ENCODE assay signal across 8 mouse cellular contexts in the genomic region with DNA sequence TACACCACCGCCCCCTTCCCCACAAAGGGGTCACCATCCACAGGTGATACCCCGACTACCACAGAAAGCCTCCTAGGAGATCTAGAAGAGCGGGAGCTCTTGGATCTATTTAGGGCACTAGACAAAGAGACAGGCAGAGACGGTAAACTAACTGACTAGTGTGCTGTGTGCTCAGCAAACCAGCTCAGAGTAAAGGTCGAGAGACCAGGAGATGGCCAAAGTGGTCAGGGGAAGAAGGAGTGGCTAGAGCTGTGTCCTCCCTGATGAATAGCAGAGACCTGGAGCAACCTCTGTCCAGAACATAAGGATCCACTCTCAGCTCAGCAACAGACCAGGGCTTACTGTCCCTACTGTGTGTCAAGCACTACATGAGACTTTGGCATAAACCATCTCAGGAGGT. TPM values are rescaled to one million over a fixed set of nuclear protein-coding genes. Genes with fewer than 3 reads are reported as not detected.
A peak's percentile ranks its signal among the peaks of the same experiment; 100 is the strongest.
DNase-seq lines count a peak whose midpoint lies in the region; ATAC-seq and TF ChIP-seq lines count a peak whose summit lies in the region.

Rbp1 (plus strand) TSS at position 306 of the 400 bp plus-strand sequence.

- no peaks in the 10 kb centered on the region for H3K36me3 ChIP-seq in heart, embryonic 11.5 days (ENCODE audit: control insufficient read depth, insufficient read depth, low read length)
- H3K36me3 ChIP-seq in hindbrain, embryonic 11.5 days (ENCODE audit: control insufficient read depth, insufficient read depth, low read length) = no peaks in the 10 kb centered on the region
- no peaks in the 10 kb centered on the region for H3K36me3 ChIP-seq in liver, embryonic 14.5 days (replicated peaks; ENCODE audit: control insufficient read depth, insufficient read depth, low read depth)

- H3K4me2 ChIP-seq in heart, embryonic 11.5 days = no peak within 1 kb of the TSS
- no peak within 1 kb of the TSS for H3K4me2 ChIP-seq in hindbrain, embryonic 11.5 days (replicated peaks; ENCODE audit: low read depth, low read length)
- H3K4me2 ChIP-seq in liver, embryonic 14.5 days (ENCODE audit: low read depth) = peak within 1 kb of the TSS; percentile 18

- H3K9me3 ChIP-seq in heart, embryonic 11.5 days (replicated peaks; ENCODE audit: control insufficient read depth, low read length) = no peaks in the 10 kb centered on the region
- no peaks in the 10 kb centered on the region for H3K9me3 ChIP-seq in hindbrain, embryonic 11.5 days (ENCODE audit: control insufficient read depth, low read length)
- no peaks in the 10 kb centered on the region for H3K9me3 ChIP-seq in liver, embryonic 14.5 days (ENCODE audit: control insufficient read depth, low read length)

- no peak within 1 kb of the TSS for H3K27ac ChIP-seq in heart, embryonic 11.5 days (ENCODE audit: low read depth, low read length)
- H3K27ac ChIP-seq in hindbrain, embryonic 11.5 days (ENCODE audit: low read depth, low read length) = no peak within 1 kb of the TSS
- no peak within 1 kb of the TSS for H3K27ac ChIP-seq in liver, embryonic 14.5 days

- no peak for DNase-seq in heart, adult 9 months (ENCODE audit: low spot score in 2 of 2)
- DNase-seq in brain, embryonic 14.5 days (ENCODE audit: low read depth) = no peak
- no peak for DNase-seq in hindbrain, embryonic 11.5 days (ENCODE audit: low spot score)
- no peak for DNase-seq in liver, embryonic 14.5 days (ENCODE audit: low read depth in 3 of 3, low spot score in 3 of 3)
- no peak for DNase-seq in thymus, postnatal 10 days (ENCODE audit: low spot score in 2 of 2)
- no peak for DNase-seq in thymus, postnatal 14 days
- no peak for DNase-seq in right cerebral cortex, adult 2 months (ENCODE audit: low spot score in 2 of 2)

- no peak for TF ChIP-seq POLR2A in brain, embryonic 14.5 days (IDR thresholded peaks at IDR 0.05; ENCODE audit: borderline replicate concordance, extremely low read depth, insufficient read depth, insufficient read length, poor library complexity, severe bottlenecking)

- no peak for TF ChIP-seq EP300 in liver, embryonic 14.5 days (IDR thresholded peaks at IDR 0.05; ENCODE audit: low read depth)

- peaks cover 8% of the 10 kb centered on the region; the same call in 1 of the 2 replicates for H3K27me3 ChIP-seq in heart, embryonic 11.5 days (ENCODE audit: control insufficient read depth, insufficient read depth, low read length)
- peaks cover 8% of the 10 kb centered on the region; the same call in 1 of the 2 replicates for H3K27me3 ChIP-seq in hindbrain, embryonic 11.5 days (ENCODE audit: control insufficient read depth, insufficient read depth, low read length)
- peaks cover 17% of the 10 kb centered on the region for H3K27me3 ChIP-seq in liver, embryonic 14.5 days (ENCODE audit: control insufficient read depth, insufficient read depth, low read length)

- TF ChIP-seq CTCF in brain, embryonic 14.5 days (IDR thresholded peaks at IDR 0.05; ENCODE audit: borderline replicate concordance, extremely low read depth, insufficient read depth, insufficient read length) = no peak
- no peak for TF ChIP-seq CTCF in liver, embryonic 14.5 days (IDR thresholded peaks at IDR 0.05; ENCODE audit: low read depth)

- ATAC-seq in heart, embryonic 11.5 days (replicated peaks; ENCODE audit: insufficient number of reproducible peaks, low FRiP score, low TSS enrichment) = no peak
- no peak for ATAC-seq in hindbrain, embryonic 11.5 days (ENCODE audit: low FRiP score)
- ATAC-seq in liver, embryonic 14.5 days (ENCODE audit: insufficient read depth) = peak; percentile 24; the same call in 1 of the 2 replicates

- H3K4me1 ChIP-seq in heart, embryonic 11.5 days (ENCODE audit: control insufficient read depth, insufficient read depth, low read length) = peaks cover 16% of the 10 kb centered on the region
- H3K4me1 ChIP-seq in hindbrain, embryonic 11.5 days (replicated peaks; ENCODE audit: control insufficient read depth, insufficient read depth, low read length) = peaks cover 3% of the 10 kb centered on the region; the same call in 1 of the 2 replicates
- H3K4me1 ChIP-seq in liver, embryonic 14.5 days (replicated peaks; ENCODE audit: control insufficient read depth in 2 of 2, insufficient read depth in 2 of 2, low read length in 1 of 2) = peaks cover 0 to 14% of the 10 kb centered on the region in 2 experiments; a peak in 2 of 4 replicates

- H3K4me3 ChIP-seq in heart, embryonic 11.5 days (ENCODE audit: low read depth, low read length) = no peak within 1 kb of the TSS
- no peak within 1 kb of the TSS for H3K4me3 ChIP-seq in hindbrain, embryonic 11.5 days (ENCODE audit: low read depth, low read length)
- no peak within 1 kb of the TSS for H3K4me3 ChIP-seq in liver, embryonic 14.5 days (ENCODE audit: insufficient read depth in 1 of 2, low read depth in 2 of 2, low read length in 2 of 2)

- 78% methylated on average over 5 of the region's 5 CpGs for WGBS in heart, embryonic 11.5 days (ENCODE audit: insufficient replicate concordance)
- WGBS in hindbrain, embryonic 11.5 days = 85% methylated on average over 5 of the region's 5 CpGs
- WGBS in liver, embryonic 14.5 days (ENCODE audit: insufficient replicate concordance) = 59% methylated on average over 5 of the region's 5 CpGs

- no peak within 1 kb of the TSS for H3K9ac ChIP-seq in heart, embryonic 11.5 days (ENCODE audit: low read depth, low read length)
- H3K9ac ChIP-seq in hindbrain, embryonic 11.5 days (ENCODE audit: low read depth, low read length) = no peak within 1 kb of the TSS
- H3K9ac ChIP-seq in liver, embryonic 14.5 days (replicated peaks) = no peak within 1 kb of the TSS

RNA-seq across cellular contexts. Expression of gene Rbp1, which starts in this region (rescaled TPM):
- polyA plus RNA-seq in heart, embryonic 11.5 days (2014; fragmentation: Nextera tagmentation; extraction: Ambion mirVana) = 56.4 and 56.8 TPM in 2 replicates
- 43.6 and 49.0 TPM in 2 replicates for polyA plus RNA-seq in brain, embryonic 14.5 days (2012; rRNA removed)
- 48.7 and 57.8 TPM in 2 replicates for polyA plus RNA-seq in hindbrain, embryonic 11.5 days (2014; fragmentation: Nextera tagmentation; extraction: Ambion mirVana)
- polyA plus RNA-seq in liver, embryonic 14.5 days (2012; rRNA removed) = 19.1 and 32.0 TPM in 2 replicates
- polyA plus RNA-seq in liver, embryonic 14.5 days (2014; fragmentation: Nextera tagmentation; extraction: Ambion mirVana) = 34.1 and 35.5 TPM in 2 replicates
